Mouse (Mus musculus) CH12.LX (cell line): Measurements from ENCODE around the gene Spata33. TPM values are rescaled to one million over a fixed set of nuclear protein-coding genes. Genes with fewer than 3 reads are reported as not detected.

Source experiments
- DNase-seq: peaks from one replicate; pipeline ENCODE4 v3.0.0-alpha.2; 2013; ENCODE audit errors: extremely low read depth
- H3K27ac ChIP-seq: 2 replicates; pipeline ENCODE4 v1.5.1; 2012; ENCODE audit warnings: low read depth, mild to moderate bottlenecking, control low read depth, moderate library complexity; ENCODE audit not compliant: insufficient read depth
- H3K27me3 ChIP-seq: replicated peaks from 2 replicates; pipeline ENCODE3; 2012; ENCODE audit warnings: inconsistent platforms
- H3K36me3 ChIP-seq, 2 experiments: replicated peaks in 1 of 2; 2 replicates each; pipeline versions ENCODE3 to v1.6.1; 2012; ENCODE audit warnings: inconsistent platforms in 1 of 2, low read length in 1 of 2, mild to moderate bottlenecking in 1 of 2, mixed read lengths in 1 of 2, moderate library complexity in 1 of 2; ENCODE audit not compliant: control insufficient read depth in 1 of 2, insufficient read depth in 1 of 2
- H3K4me1 ChIP-seq, 2 experiments: 2 replicates each; pipeline ENCODE4 v1.6.1; 2012; ENCODE audit warnings: inconsistent platforms in 1 of 2, moderate library complexity in 1 of 2; ENCODE audit not compliant: insufficient read depth in 2 of 2, control insufficient read depth in 1 of 2
- H3K4me2 ChIP-seq: 2 replicates; pipeline ENCODE4 v1.6.1; 2012; ENCODE audit warnings: low read depth, mild to moderate bottlenecking, control low read depth; ENCODE audit not compliant: poor library complexity, insufficient read depth, severe bottlenecking
- H3K4me3 ChIP-seq, 3 experiments: fragments of 150-350 bp in 1 of 3; sonication (generic) in 1 of 3; replicated peaks in 1 of 3; 2 replicates each; pipeline versions ENCODE3 to v1.5.1; 2011 to 2012; ENCODE audit warnings: low read depth in 2 of 3, low read length in 2 of 3, mild to moderate bottlenecking in 2 of 3, moderate library complexity in 2 of 3, control low read depth in 1 of 3, improper control_type of control experiment in 1 of 3, inconsistent platforms in 1 of 3, mixed read lengths in 1 of 3; ENCODE audit not compliant: poor library complexity in 1 of 3
- H3K79me2 ChIP-seq: replicated peaks from 2 replicates; pipeline ENCODE4 v1.6.1; 2012; ENCODE audit warnings: mild to moderate bottlenecking, moderate library complexity; ENCODE audit not compliant: control insufficient read depth, poor library complexity, insufficient read depth, severe bottlenecking; ENCODE audit errors: extremely low read depth
- H3K9ac ChIP-seq: 2 replicates; pipeline ENCODE4 v1.6.1; 2012; ENCODE audit warnings: low read depth, mild to moderate bottlenecking, control low read depth, moderate library complexity; ENCODE audit not compliant: insufficient read depth
- H3K9me3 ChIP-seq: replicated peaks from 2 replicates; pipeline ENCODE3; 2012; ENCODE audit warnings: low read length, inconsistent platforms, mixed read lengths
- BHLHE40 ChIP-seq: IDR thresholded peaks from 2 replicates; pipeline ENCODE4 v1.6.1; 2011; ENCODE audit warnings: mild to moderate bottlenecking, low read depth, low read length, improper control_type of control experiment
- CHD1 ChIP-seq: IDR thresholded peaks from 2 replicates; pipeline ENCODE4 v1.6.1; 2012; ENCODE audit warnings: low read depth, low read length, improper control_type of control experiment, inconsistent platforms
- CHD2 ChIP-seq: IDR thresholded peaks from 2 replicates; pipeline ENCODE4 v1.6.1; 2011; ENCODE audit warnings: low read length, improper control_type of control experiment
- CTCF ChIP-seq, 2 experiments: IDR thresholded peaks in 1 of 2; conservative IDR thresholded peaks in 1 of 2; 2 replicates each; pipeline ENCODE4 v1.5.1; 2011 to 2012; ENCODE audit warnings: low read depth in 2 of 2, low read length in 2 of 2, improper control_type of control experiment in 1 of 2, inconsistent platforms in 1 of 2, mild to moderate bottlenecking in 1 of 2, moderate library complexity in 1 of 2
- E2F4 ChIP-seq: IDR thresholded peaks from 2 replicates; pipeline ENCODE4 v1.6.1; 2011; ENCODE audit warnings: low read depth, low read length, improper control_type of control experiment; ENCODE audit not compliant: insufficient replicate concordance
- ELF1 ChIP-seq: IDR thresholded peaks from 2 replicates; pipeline ENCODE4 v1.6.1; 2014; ENCODE audit warnings: low read depth, mild to moderate bottlenecking, inconsistent platforms, low read length, improper control_type of control experiment
- EP300 ChIP-seq: IDR thresholded peaks from 2 replicates; pipeline ENCODE4 v1.6.1; 2011; ENCODE audit warnings: low read length, improper control_type of control experiment
- ETS1 ChIP-seq: conservative IDR thresholded peaks from 2 replicates; pipeline ENCODE4 v1.6.1; 2012; ENCODE audit warnings: low read depth, mild to moderate bottlenecking, inconsistent platforms, low read length, improper control_type of control experiment, moderate library complexity
- GABPA ChIP-seq: IDR thresholded peaks from 2 replicates; pipeline ENCODE4 v1.6.1; 2012; ENCODE audit warnings: low read depth, low read length, improper control_type of control experiment, inconsistent platforms; ENCODE audit not compliant: insufficient replicate concordance
- HCFC1 ChIP-seq: IDR thresholded peaks from 2 replicates; pipeline ENCODE4 v1.6.1; 2012; ENCODE audit warnings: low read depth, mild to moderate bottlenecking, inconsistent platforms, low read length, improper control_type of control experiment
- IRF4 ChIP-seq: IDR thresholded peaks from 2 replicates; pipeline ENCODE4 v1.6.1; 2014; ENCODE audit warnings: low read depth, mild to moderate bottlenecking, inconsistent platforms, low read length, improper control_type of control experiment
- JUN ChIP-seq: IDR thresholded peaks from 2 replicates; pipeline ENCODE4 v1.6.1; 2011; ENCODE audit warnings: low read depth, mild to moderate bottlenecking, low read length, improper control_type of control experiment, moderate library complexity; ENCODE audit not compliant: insufficient read depth
- JUND ChIP-seq: conservative IDR thresholded peaks from 2 replicates; pipeline ENCODE4 v1.6.1; 2011; ENCODE audit warnings: low read depth, low read length, improper control_type of control experiment
- KAT2A ChIP-seq: IDR thresholded peaks from 2 replicates; pipeline ENCODE4 v1.6.1; 2012; ENCODE audit warnings: low read length, improper control_type of control experiment, inconsistent platforms; ENCODE audit not compliant: insufficient replicate concordance
- MAFK ChIP-seq: IDR thresholded peaks from 2 replicates; pipeline ENCODE4 v1.6.1; 2011; ENCODE audit warnings: low read length, improper control_type of control experiment; ENCODE audit not compliant: insufficient replicate concordance
- MAX ChIP-seq: IDR thresholded peaks from 2 replicates; pipeline ENCODE4 v1.6.1; 2011; ENCODE audit warnings: low read length, improper control_type of control experiment
- MAZ ChIP-seq: IDR thresholded peaks from 2 replicates; pipeline ENCODE4 v1.6.1; 2012; ENCODE audit warnings: low read depth, mild to moderate bottlenecking, inconsistent platforms, low read length, improper control_type of control experiment, moderate library complexity
- MEF2A ChIP-seq: IDR thresholded peaks from 2 replicates; pipeline ENCODE4 v1.6.1; 2014; ENCODE audit warnings: low read depth, mild to moderate bottlenecking, inconsistent platforms, low read length, improper control_type of control experiment, borderline replicate concordance
- MXI1 ChIP-seq: IDR thresholded peaks from 2 replicates; pipeline ENCODE4 v1.6.1; 2011; ENCODE audit warnings: mild to moderate bottlenecking, low read depth, low read length, improper control_type of control experiment
- MYC ChIP-seq: IDR thresholded peaks from 2 replicates; pipeline ENCODE4 v1.6.1; 2011; ENCODE audit warnings: low read depth, mild to moderate bottlenecking, improper control_type of control experiment, low read length
- NELFE ChIP-seq: IDR thresholded peaks from 2 replicates; pipeline ENCODE4 v1.6.1; 2011; ENCODE audit warnings: low read depth, low read length, improper control_type of control experiment
- NRF1 ChIP-seq: IDR thresholded peaks from 2 replicates; pipeline ENCODE4 v1.6.1; 2014; ENCODE audit warnings: low read depth, mild to moderate bottlenecking, inconsistent platforms, low read length, improper control_type of control experiment, moderate library complexity
- PAX5 ChIP-seq: IDR thresholded peaks from 2 replicates; pipeline ENCODE4 v1.6.1; 2012; ENCODE audit warnings: low read length, inconsistent platforms, mixed read lengths
- POLR2A ChIP-seq: IDR thresholded peaks from 2 replicates; pipeline ENCODE4 v1.6.1; 2011; ENCODE audit warnings: low read depth, mild to moderate bottlenecking, improper control_type of control experiment, low read length
- POLR2AphosphoS2 ChIP-seq: IDR thresholded peaks from 2 replicates; pipeline ENCODE4 v1.6.1; 2011; ENCODE audit warnings: low read depth, low read length, improper control_type of control experiment
- RAD21 ChIP-seq: IDR thresholded peaks from 2 replicates; pipeline ENCODE4 v1.6.1; 2011; ENCODE audit warnings: low read depth, mild to moderate bottlenecking, low read length, improper control_type of control experiment, moderate library complexity
- RCOR1 ChIP-seq: conservative IDR thresholded peaks from 2 replicates; pipeline ENCODE4 v1.6.1; 2012; ENCODE audit warnings: low read depth, mild to moderate bottlenecking, inconsistent platforms, low read length, improper control_type of control experiment
- SIN3A ChIP-seq: IDR thresholded peaks from 2 replicates; pipeline ENCODE4 v1.6.1; 2012; ENCODE audit warnings: low read length, improper control_type of control experiment, inconsistent platforms
- SMC3 ChIP-seq: IDR thresholded peaks from 2 replicates; pipeline ENCODE4 v1.6.1; 2011; ENCODE audit warnings: low read depth, low read length, improper control_type of control experiment
- TBP ChIP-seq: conservative IDR thresholded peaks from 2 replicates; pipeline ENCODE4 v1.6.1; 2011; ENCODE audit warnings: low read depth, low read length, improper control_type of control experiment
- TCF12 ChIP-seq: IDR thresholded peaks from 2 replicates; pipeline ENCODE4 v1.6.1; 2014; ENCODE audit warnings: low read depth, mild to moderate bottlenecking, inconsistent platforms, low read length, improper control_type of control experiment
- UBTF ChIP-seq: IDR thresholded peaks from 2 replicates; pipeline ENCODE4 v1.6.1; 2012; ENCODE audit warnings: low read depth, mild to moderate bottlenecking, inconsistent platforms, low read length, improper control_type of control experiment, moderate library complexity
- USF1 ChIP-seq: IDR thresholded peaks from 2 replicates; pipeline ENCODE4 v1.6.1; 2014; ENCODE audit warnings: low read depth, mild to moderate bottlenecking, inconsistent platforms, low read length, improper control_type of control experiment
- USF2 ChIP-seq: conservative IDR thresholded peaks from 2 replicates; pipeline ENCODE4 v1.6.1; 2011; ENCODE audit warnings: low read depth, low read length, improper control_type of control experiment
- ZKSCAN1 ChIP-seq: IDR thresholded peaks from 2 replicates; pipeline ENCODE4 v1.6.1; 2012; ENCODE audit warnings: low read depth, inconsistent platforms, low read length, improper control_type of control experiment, borderline replicate concordance
- ZMIZ1 ChIP-seq: IDR thresholded peaks from 2 replicates; pipeline ENCODE4 v1.6.1; 2012; ENCODE audit warnings: low read depth, mild to moderate bottlenecking, inconsistent platforms, low read length, improper control_type of control experiment
- dilution Hi-C: fragments of 300-500 bp; cut with MboI; formaldehyde crosslinking; loops from 2 replicates; pipeline ENCODE4 v1.14.3; 2020; ENCODE audit warnings: low sequenced_read_pairs; ENCODE audit not compliant: extremely low pct_unique_long_range_greater_than_20kb, extremely low pct_ligation_motif_present
- in situ Hi-C: fragments of 300-500 bp; cut with MboI; formaldehyde crosslinking; loops from 3 replicates; pipeline ENCODE4 v1.14.3; 2019; ENCODE audit warnings: low sequenced_read_pairs, low pct_ligation_motif_present, low pct_unique_long_range_greater_than_20kb, mixed read lengths
- polyA plus RNA-seq: library from polyadenylated mRNA; unstranded; fragments of >175 nt; gene quantifications from 2 replicates; pipeline ENCODE4 v1.2.1, GENCODE M21; 2012; ENCODE audit warnings: low read depth; ENCODE audit not compliant: insufficient read length
- total RNA-seq, 2 experiments: library from RNA; depleted of rRNA; stranded (reverse); fragments of 300-350 nt in 1 of 2; fragments of >200 nt in 1 of 2; gene quantifications; 2 replicates each; pipeline ENCODE4 v1.2.3; 2012 to 2014

Spata33 gene
- total and polyA plus RNA-seq, 3 experiments = 0.36 to 0.41 (median 0.38) TPM

GRCm38 (mm10) chr8:123253451-123254098 is 40.9 kb downstream of the Spata33 start:
- H3K4me2 ChIP-seq = peak overlapping the region; percentile 92
- no peaks in the 10 kb centered on the region for H3K79me2 ChIP-seq
- TF ChIP-seq UBTF = peak; percentile 6; the same call in 1 of the 2 replicates
- TF ChIP-seq GABPA = no peak
- TF ChIP-seq NELFE = peak; percentile 43; the same call in 1 of the 2 replicates
- no peak for TF ChIP-seq CHD1
- no peak for TF ChIP-seq MEF2A
- TF ChIP-seq IRF4 = no peak
- TF ChIP-seq ZKSCAN1 = no peak
- no peak for TF ChIP-seq JUN
- TF ChIP-seq ELF1 = no peak
- TF ChIP-seq TCF12 = no peak
- no peak for TF ChIP-seq RCOR1
- peak; percentile 14; the same call in 1 of the 2 replicates for TF ChIP-seq MAX
- no peak for TF ChIP-seq MYC
- no peak for TF ChIP-seq HCFC1
- TF ChIP-seq POLR2A = peak; percentile 63
- TF ChIP-seq KAT2A = no peak
- no peak for TF ChIP-seq EP300
- no peak for TF ChIP-seq ETS1
- no peak for TF ChIP-seq MAZ
- TF ChIP-seq JUND = no peak
- no peak for TF ChIP-seq USF2
- no peak for TF ChIP-seq CTCF (conservative IDR thresholded peaks at IDR 0.05 in 1 of 2, IDR thresholded peaks at IDR 0.05 in 1 of 2; ENCODE audit: low read depth in 2 of 2, low read length in 2 of 2)
- no peak for TF ChIP-seq RAD21
- no peak for TF ChIP-seq BHLHE40
- no peak for TF ChIP-seq PAX5
- no peak for TF ChIP-seq MAFK
- no peak for TF ChIP-seq NRF1
- TF ChIP-seq MXI1 = no peak
- no peak for TF ChIP-seq SMC3
- TF ChIP-seq ZMIZ1 = 0 out of 2 replicates have a peak, but pooled peaks have one; percentile 26
- TF ChIP-seq E2F4 = no peak
- TF ChIP-seq SIN3A = peak; percentile 65; the same call in 1 of the 2 replicates
- no peak for TF ChIP-seq POLR2AphosphoS2
- TF ChIP-seq CHD2 = 0 out of 2 replicates have a peak, but pooled peaks have one; percentile 34
- no peak for TF ChIP-seq USF1
- TF ChIP-seq TBP = no peak
- peak overlapping the region; percentile 1; the same call in 1 of the 2 replicates for H3K27ac ChIP-seq
- DNase-seq = no peak
- H3K4me1 ChIP-seq = peaks cover 13 to 49% of the 10 kb centered on the region in 2 experiments
- peak overlapping the region; percentile 88 for H3K9ac ChIP-seq
- dilution Hi-C loops (no loop called here), in situ Hi-C loops (no loop called here)
- H3K9me3 ChIP-seq = no peaks in the 10 kb centered on the region
- no peaks in the 10 kb centered on the region for H3K27me3 ChIP-seq
- peaks cover 33 to 57% of the 10 kb centered on the region in 2 experiments for H3K36me3 ChIP-seq
- H3K4me3 ChIP-seq = peak overlapping the region; percentile 73 to 89 (median 87)
